Mouse (Mus musculus): ENCODE measurements around the gene Atp6v0e2.

The Atp6v0e2 gene

DNA sequence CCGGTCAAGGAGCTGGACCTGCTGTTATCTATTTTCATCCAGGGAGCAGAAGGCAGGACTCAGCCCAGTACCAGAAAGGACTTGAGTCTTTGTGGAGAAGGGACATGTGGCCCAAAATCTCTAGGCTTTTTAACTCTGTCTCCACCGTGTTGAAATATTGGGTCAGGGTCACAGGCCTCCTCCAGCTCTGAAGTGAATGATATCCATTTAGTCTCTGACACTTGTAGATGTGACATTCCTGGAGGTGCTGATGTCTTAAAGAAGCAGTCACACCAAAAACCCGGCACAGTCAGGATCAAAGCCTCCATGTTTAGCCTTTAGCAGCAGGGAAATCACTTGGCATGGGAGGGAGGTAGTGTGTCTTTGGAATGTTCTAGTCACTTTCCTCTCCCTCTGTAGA, 3.3 kb downstream of the Atp6v0e2 start:
- no peak for DNase-seq (ENCODE audit: low spot score)

DNA sequence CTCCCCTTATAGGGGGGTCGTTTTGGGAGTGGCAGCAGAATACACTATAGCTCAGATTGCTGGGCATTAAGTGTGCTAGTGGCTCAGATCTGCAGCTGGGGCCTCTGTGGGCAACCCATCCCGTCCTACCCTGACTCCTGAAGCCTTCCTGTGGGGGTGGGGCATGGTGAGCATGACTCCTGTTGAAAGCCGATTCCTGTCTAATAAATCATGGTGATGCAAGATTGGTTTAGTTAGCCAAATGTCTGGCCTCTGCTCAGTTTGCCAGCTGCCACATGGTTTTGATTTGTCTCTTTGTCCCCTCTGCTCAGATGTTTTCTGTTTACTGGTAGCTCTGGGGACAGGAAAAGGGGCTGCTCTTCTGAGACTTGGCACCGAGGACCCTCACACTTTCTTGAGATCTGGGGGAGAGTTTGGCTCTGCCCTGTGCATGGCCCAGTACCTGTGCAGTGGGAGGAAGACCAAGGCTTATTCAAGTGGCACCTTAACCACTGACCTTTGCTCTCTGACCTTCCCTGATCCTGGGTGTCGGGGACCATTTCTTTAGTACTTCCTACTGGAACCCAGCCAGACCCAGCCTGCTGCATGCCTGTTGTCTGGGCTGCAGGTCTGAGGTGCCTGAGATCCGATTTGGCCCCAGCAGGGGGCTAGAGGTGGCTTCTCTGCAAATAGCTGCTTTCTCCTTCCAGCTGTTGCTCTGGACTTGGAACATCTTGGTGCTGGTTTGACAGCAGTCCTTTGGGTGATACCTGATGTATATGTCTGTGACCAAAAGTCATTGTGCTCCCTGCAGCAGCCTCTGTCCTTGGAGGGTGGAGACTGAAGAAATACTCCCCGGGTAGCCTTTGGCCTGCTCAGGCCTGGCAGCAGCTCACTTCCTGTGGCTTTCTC, 4.4 kb downstream of the Atp6v0e2 start:
- DNase-seq (ENCODE audit: low spot score): peak; percentile 83

DNA sequence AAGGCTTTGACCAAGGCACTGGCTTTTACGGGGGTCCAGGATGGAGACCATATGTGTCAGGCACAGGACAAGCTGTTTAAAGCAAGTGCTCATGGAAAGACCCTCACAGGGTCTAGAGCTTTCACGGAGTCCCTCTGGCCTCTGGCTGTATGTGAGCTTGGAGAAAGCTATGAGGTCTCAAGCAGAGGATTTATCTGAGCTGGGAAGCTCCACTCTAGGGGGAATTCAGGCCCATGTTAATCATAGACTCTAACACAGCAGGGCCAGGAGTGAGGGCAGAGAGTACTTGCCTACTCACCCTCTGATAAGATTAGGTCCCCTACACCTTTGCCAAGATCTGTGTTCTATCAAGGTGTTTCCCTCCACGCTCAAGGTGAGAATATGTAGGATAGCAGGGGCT, 5.2 kb downstream of the Atp6v0e2 start:
- DNase-seq (ENCODE audit: low spot score): no peak

DNA sequence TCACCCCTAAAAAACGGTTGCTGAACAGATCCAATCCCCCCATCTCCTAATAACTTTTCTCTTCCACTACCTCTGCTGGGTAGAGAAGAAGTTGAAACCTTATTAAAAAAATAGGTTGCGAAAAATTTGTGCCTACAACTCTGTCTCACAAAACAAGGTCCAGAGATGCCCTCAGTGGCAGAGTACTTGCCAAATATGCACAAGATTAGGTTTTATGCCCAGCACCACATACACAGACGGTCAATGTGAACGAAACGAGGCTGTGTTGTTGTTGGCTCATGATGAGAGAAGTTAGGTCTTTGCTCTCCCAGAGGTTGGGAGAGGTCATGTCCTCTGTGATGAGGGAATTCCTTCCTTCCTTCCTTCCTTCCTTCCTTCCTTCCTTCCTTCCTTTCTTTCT, 7.8 kb downstream of the Atp6v0e2 start:
- no peak for DNase-seq (ENCODE audit: low spot score)

DNA sequence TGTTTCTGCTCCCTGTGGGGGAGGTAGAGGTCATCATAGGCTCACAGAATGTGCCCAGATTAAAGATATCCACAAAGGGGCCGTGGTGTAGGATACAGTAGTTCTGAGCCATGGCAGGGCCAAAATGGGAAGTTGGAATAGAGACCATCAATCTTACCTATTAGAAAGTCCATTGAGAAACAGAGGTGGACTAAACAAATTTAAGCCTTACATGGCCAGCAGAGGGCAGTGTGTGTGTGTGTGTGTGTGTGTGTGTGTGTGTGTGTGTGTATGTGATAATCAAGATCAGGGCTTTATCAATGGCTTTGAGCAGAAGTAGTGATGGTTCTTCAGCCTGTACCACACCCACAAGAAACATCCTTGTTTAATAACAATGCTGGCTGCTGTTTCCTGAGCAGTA, 8.9 kb downstream of the Atp6v0e2 start:
- DNase-seq (ENCODE audit: low spot score): no peak

DNA sequence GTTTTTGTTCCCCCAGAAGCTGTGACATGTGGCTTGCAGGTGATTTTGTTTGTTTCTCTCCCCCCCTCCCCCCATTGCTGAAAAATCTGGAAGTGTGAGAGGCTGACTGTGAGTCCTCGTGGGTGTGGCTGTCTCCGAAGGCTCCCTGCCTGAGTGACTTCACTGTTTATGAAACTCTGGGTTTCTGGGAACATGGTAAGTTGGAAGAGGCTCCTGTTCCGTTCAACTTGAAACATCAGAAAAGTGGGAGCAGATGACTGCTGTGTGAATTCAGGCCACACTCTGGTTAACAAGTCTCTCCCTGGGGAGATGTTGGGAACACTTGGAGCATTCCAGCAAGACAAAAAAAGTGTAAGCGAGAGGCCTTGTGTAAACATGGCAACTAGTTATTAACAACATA, 9.4 kb downstream of the Atp6v0e2 start:
- DNase-seq (ENCODE audit: low spot score): no peak

DNA sequence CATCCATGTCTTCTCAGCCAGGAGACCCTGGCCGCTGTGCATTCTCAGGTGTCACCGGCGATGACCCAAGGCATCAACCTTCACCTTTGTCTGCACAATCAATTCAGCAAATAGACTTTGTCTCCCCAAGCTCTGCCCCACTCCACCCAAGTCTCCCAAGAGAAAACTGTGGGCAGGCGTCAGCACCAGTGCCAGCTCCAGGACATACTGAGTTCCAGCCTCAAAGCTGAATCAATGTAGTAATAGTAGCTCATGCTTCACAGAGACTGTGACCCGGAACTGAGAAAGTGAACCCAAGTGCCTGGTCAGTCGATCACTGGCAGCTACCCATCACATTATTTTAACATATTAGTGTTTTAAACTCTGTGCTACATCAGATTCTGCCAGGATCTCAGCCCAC, 10.9 kb downstream of the Atp6v0e2 start:
- DNase-seq (ENCODE audit: low spot score): no peak

DNA sequence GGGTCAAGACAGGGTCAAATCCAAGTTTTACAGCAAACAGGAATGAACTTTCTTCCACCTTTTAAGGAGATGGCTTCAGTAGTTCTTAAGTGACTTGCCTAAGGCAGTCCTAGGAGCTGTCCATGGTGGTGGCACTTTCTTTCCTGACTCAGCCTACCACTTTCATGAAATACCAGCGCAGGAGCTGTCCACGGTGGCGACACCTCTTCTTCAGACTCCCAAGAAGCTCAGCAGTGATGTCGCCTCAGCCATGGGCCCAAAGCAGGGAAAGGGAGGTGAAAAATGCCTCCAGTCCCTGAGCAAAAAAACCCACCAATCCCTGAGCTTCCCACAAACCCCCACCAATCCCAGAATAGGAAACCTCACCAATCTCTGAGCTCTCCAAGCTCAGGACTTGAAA, 15.5 kb downstream of the Atp6v0e2 start:
- DNase-seq (ENCODE audit: low spot score): peak; percentile 62

DNA sequence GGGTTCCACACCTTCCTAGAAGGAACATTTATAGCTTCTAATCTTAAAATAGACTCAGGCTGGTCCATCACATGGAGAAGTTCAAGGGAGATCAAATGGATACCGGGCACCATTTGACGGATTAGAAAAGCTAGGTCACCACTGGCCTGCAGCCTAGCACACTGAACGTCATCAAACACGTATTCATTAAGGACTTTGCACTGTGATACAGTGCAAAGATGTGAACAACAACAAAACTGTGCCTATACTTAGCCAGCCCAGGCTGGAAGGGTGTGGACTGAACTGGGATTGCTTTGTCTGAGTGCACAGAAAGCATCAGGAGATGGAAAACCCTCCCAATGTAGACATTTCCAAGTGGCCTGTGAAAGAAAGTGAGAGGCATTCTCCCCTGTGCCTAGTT, 16.4 kb downstream of the Atp6v0e2 start:
- DNase-seq (ENCODE audit: low spot score): no peak

DNA sequence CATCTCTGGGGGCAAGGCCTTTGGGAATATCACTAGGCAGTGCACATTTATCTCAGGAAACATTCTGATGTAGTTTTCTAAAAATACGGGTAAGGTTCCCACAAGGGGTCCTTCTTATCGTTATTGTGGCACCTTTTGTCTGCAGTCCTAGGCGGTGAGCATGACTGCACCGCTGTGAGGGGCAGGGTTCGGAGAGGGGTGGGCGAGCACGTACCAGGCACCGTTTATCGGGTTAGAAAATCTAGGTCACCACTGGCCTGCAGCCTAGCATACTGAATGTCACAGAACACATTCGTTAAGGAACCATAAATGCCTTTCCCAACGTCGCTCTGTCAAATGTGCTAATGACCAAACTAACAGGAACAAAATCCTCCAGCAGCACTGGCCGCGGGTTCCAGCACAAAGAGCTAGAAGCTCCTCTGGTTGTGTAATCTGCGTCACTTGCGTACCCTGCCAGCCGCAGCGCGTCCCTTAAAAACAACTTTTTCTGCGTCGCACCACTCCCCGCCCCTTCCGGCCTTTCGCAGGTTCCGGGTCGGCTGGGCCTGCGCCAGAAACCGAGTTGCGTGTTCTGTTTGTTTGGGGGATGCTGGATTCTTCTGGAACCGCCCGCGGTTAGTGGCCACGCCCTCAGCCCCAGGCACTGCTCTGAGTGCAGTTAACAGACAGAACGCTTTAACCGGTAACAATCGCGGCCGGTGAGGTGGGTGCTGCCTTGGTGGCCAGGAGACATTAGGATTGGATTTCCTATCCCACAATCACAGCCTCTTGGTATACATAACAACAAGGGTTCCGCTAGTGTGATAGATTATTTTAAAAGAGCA, 17.1 kb downstream of the Atp6v0e2 start, which contains the start of gene Lrrc61:
Gene Lrrc61, plus strand, starts transcription at position 517 of the 824 bp plus-strand sequence.
- peak; percentile 93 for DNase-seq (ENCODE audit: low spot score)

DNA sequence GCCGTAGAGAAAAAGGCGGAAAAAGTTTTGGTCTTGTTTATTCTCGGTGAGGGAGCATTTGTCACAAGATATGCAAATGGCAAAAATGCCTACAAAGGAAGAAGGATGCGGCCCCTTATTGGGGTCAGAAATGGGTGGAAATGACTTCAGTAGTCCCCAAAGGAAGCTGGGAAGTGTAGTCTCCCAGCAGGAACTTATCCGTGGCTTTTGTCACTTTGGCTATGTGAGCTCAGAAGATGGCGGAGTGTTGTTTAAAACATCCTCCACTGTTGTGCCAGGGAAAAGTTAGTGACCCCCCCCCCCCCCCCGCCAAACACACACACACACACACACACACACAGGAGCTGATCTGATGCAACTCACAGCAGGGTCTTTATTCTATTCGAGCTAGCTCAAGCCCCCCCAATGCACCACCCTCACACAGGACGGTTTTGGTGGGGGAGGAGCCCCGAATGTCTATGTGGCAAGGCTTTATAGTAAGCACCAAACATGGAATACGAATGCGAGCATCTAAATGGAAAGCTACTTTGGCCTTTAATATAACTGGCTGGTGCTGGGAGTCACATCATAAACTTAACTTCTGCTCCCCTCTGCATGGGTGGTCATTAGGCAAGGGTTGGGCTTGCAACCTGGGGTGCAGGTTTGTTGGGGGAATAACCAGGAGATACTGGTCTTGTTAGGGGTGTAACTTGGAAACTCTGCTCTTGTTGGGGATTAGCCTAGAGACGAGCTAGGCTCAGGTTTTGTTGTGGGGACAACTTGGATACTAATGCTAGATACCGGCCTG, 17.9 kb downstream of the Atp6v0e2 start:
- peak; percentile 59 for DNase-seq (ENCODE audit: low spot score)

DNA sequence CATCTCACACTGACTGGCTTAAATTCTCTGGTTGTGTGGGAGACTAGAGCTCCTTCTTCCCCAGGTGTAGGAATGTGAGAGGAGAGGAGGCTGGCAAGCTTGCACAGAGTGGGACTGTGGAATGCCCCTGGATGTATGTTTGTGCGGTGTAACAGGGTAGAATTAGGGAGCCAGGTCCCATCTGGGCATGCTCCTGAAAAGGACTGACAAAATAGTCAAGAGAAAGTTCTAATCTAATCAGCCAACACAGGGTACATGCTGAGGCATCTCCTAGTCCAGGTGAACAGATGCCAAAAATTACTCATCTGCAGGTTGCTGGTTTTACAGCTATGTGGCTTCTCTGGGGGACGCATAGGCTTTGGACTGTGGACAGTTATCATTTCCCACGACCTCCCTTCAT, 18.5 kb downstream of the Atp6v0e2 start:
- DNase-seq (ENCODE audit: low spot score): no peak

DNA sequence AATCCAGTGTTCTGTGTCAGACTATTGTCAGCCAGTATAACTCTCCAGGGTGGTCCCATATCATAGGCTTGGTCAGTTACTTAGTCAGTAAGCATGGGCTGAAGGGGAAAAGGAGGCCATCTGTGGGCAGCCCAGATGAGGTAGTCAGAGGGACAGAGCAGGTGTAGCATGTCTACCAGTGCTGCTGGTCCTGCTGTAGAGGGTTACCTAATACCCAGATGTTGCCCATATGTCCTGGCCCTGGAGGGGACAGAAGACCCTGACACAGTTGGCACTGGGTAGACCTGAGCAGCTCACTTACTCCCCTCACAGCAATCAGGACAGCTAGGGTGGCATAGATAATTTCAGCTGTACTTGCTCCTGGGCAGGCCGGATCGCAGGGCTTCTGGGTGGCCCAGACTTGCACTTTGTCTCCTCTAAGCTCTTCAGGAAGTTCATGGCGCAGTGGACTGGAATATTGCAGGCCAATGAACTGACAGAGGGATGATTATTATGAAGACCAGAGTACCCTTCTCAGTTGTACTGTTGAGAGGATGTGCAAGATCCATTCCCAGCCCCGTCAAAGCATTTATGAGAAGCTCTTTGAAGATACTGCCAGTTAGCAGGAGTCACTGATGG, 28.4 kb downstream of the Atp6v0e2 start:
- DNase-seq (ENCODE audit: low spot score): no peak

DNA sequence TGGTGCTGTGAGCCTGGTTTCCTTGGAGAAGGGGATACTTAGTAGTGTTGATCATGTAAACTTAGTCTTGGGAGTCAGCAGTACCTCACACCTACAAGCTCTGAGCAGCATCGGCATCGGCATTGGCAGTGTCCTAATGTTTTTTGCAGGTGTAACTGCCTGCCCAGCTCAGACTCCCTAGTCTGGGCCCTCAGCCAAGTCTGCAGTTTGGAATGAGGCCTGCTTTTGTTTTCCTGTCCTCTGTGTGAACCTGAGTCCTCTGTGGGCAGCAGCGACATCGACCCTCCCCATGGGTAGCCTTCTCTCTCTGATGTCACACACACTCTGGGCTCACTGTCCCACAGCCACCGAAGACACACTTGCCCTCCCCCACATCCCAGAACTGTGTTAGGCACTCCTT, 28.9 kb downstream of the Atp6v0e2 start:
- peak; percentile 38 for DNase-seq (ENCODE audit: low spot score)

DNA sequence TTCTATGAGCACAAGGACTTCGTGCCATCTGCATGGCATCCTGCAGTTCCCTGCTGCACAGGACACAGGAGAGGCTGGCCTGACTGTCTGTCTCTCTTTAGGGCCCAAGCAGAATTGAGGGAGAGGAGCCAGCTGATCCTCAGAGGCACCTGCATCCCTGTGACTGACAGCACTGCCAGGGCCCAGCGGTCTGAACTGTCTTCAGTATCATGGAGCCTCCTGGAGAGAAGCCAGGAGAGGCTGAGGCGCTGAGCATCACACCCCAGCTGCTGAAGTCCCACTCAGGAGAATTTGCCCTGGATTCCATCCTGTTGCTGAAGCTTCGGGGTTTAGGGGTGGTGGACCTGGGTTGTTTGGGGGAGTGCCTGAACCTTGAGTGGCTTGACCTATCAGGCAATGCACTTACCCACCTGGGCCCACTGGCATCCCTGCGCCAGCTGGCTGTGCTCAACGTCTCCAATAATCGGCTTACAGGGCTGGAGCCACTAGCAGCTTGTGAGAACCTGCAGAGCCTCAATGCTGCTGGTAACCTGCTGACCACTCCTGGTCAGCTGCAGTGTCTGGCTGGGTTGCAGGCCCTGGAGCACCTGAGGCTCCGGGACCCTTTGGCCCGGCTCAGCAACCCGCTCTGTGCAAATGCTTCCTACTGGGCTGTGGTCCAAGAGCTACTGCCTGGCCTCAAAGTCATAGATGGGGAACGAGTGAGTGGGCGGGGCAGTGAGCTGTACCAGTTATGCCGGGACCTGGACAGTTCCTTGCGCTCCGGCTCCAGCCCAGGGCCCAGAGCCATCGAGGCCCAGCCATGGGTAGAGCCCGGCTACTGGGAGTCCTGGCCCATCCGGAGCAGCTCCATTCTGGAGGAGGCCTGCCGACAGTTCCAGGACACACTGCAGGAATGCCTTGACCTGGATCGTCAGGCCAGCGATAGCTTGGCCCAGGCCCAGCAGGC, 30.9 kb downstream of the Atp6v0e2 start:
- DNase-seq (ENCODE audit: low spot score): peak; percentile 37

DNA sequence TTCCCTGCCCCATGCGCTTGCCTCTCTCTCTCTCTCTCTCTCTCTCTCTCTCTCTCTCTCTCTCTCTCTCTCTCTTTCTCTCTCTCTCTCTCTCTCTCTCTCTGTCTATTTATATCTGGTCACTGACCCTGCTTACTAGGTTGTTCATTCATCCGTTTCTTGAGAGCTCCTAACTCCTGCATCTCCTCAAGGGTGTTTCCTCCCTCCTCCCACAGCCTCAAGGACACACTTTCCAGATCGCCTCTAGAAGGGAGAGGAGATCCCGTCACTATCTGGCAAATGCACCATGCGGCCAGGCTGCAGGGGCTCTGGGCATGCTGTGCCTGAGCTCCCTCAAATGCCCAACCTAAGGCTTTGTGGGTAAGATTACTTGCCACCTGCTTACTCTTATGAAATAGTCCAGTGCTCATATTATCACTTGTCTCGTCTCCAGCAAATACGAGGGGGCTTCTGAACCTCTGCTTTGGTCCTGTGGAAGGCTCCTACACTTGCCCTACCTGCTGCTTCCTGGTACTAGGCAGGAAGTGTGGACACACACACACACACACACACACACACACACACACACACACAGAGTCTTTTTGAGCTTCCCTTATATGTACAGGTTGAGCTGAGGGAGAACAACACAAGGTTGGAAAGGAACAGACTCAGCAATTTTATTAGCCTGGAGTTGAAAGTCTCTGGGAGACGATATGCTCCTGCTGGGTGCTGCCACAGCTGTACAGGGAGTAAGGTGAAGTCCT, 31.8 kb downstream of the Atp6v0e2 start:
- DNase-seq (ENCODE audit: low spot score): no peak

DNA sequence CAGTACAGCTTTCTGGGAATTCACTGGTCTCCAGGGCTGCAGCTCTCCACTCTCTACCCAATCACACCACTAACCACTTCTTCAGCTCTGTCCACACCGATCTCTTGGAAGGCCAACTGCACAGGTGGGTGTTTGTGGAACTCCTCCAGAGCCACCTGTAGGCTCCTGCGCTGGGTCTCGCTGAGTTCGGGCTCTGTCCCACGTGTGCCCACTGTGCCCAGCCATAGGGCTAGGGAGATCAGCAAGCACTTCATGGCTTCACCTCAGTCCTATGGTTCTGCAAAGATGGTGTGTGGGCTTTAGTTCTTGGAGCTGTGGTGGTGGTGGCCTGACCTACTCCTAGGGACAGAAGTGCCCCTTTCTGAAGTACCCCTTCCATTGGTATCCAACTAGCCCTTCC, 34.6 kb downstream of the Atp6v0e2 start:
- no peak for DNase-seq (ENCODE audit: low spot score)

DNA sequence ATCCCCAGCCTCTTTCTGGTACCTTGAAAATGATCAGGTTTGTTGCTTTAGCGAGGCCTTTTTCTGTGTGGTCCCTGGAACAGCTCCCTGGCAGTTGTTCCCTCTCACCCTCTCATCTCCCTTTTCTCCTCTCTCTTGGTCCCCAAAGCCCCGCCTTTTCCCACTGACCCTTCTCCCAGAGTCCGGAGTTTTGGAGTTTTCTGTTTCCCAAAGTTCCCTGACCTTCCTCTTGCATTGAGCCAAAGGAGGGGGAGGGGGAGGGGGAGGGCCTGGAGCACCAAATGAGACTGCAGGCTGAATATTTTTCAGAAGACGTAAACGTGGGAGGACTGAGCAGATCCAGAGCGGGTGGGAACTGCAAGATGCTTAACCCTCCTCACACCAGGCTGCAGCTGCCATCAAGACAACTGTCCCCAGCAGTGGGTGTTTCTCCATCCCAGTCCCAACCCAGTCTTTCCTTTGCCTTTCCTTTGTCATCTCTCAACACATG, 35.2 kb downstream of the Atp6v0e2 start, which contains the start of gene Rarres2:
Gene Rarres2, minus strand, starts transcription at position 218 of the 490 bp plus-strand sequence.
- no peak for DNase-seq (ENCODE audit: low spot score)

DNA sequence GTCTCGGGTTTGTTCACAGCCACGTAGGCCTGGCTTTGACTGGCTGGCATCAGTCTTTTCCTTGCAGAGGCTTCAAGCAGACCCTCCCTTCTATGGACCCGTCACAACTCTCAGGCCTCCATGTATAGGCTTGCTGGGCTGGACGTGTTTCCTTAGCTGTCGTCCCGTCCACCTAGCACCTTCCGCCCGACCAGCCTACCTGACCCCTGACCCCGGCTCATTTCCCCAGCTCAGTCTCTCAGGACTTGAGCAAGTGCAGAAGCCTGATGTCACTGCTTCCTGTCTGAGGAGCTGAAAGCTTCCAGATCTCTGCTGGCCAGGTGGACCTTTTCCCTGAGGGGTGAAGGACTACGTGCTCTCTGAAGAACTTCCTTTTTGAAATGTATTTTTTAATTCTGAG, 35.9 kb downstream of the Atp6v0e2 start:
- DNase-seq (ENCODE audit: low spot score): no peak

DNA sequence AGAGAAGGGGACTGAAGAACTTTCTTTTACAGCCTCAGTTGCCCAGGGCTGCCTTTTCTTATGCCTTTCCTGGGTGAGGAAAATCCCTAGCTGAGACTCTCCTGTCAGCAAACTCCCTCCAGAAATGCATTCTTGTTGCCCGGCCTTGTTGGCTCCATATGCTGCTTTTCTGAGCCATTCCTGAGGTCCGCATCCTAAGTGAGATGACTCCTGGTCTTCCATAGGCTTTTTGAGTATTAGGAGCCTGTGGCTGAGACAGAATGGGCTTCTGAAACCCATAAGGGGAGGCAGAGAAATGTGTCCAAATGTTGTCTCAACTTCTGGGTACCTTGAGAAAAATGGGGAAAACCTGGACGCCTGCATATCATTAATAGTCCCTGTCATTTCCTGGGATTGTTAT, 36.6 kb downstream of the Atp6v0e2 start:
- no peak for DNase-seq (ENCODE audit: low spot score)
